Mouse (Mus musculus) limb, embryonic 10.5 days (tissue): Measurements from ENCODE around the gene Nme1. TPM values are rescaled to one million over a fixed set of nuclear protein-coding genes. Genes with fewer than 3 reads are reported as not detected.

ENCODE experiments used
- DNase-seq: peaks from one replicate; pipeline ENCODE4 v3.0.0-alpha.2; 2017; ENCODE audit warnings: low spot score
- H3K27ac ChIP-seq: fragments of 300-500 bp; sonication (generic); 2 replicates; pipeline ENCODE4 v1.5.1; 2016; ENCODE audit warnings: mild to moderate bottlenecking
- H3K27me3 ChIP-seq: fragments of 300-500 bp; sonication (generic); 2 replicates; pipeline ENCODE4 v1.6.1; 2016; ENCODE audit warnings: low read depth, mild to moderate bottlenecking; ENCODE audit not compliant: poor library complexity, severe bottlenecking
- H3K36me3 ChIP-seq: fragments of 300-500 bp; sonication (generic); 2 replicates; pipeline ENCODE4 v1.6.1; 2016; ENCODE audit warnings: mild to moderate bottlenecking, moderate library complexity
- H3K4me1 ChIP-seq: fragments of 300-500 bp; sonication (generic); 2 replicates; pipeline ENCODE4 v1.6.1; 2016
- H3K4me3 ChIP-seq: fragments of 300-500 bp; sonication (generic); 2 replicates; pipeline ENCODE4 v1.5.1; 2016; ENCODE audit warnings: mild to moderate bottlenecking, moderate library complexity
- H3K9me3 ChIP-seq: fragments of 300-500 bp; sonication (generic); replicated peaks from 2 replicates; pipeline ENCODE4 v1.6.1; 2016; ENCODE audit warnings: mild to moderate bottlenecking
- WGBS: fragments of 180-500 bp; shearing (Covaris S2); methylation state at CpG from one replicate; pipeline ENCODE4 v1.1.7; 2016; 5-methylcytosine and 5-hydroxymethylcytosine counted together
- polyA plus RNA-seq: library from polyadenylated mRNA; unstranded; fragments of >200 nt; fragmentation: Nextera tagmentation; extraction: Ambion mirVana; gene quantifications from 2 replicates; pipeline ENCODE4 v1.2.1, GENCODE M21; 2016

Nme1 gene
- polyA plus RNA-seq: 386 and 480 TPM in 2 replicates

GRCm38 (mm10) chr11:93968005-93968847 lies at the start of gene Nme1, which contains the start of gene Gm20390:
TSS of gene Nme1 (minus strand) at chr11:93968521.
TSS of gene Gm20390 (minus strand) at chr11:93968293.
- peak; percentile 99 for DNase-seq
- Histone ChIP-seq H3K4me1 (peaks cover 10% of the 10 kb centered on the region), H3K36me3 (peaks cover 30% of the 10 kb centered on the region), H3K27ac (peak within 1 kb of the TSS; percentile 90), H3K27me3 (no peaks in the 10 kb centered on the region), H3K9me3 (no peaks in the 10 kb centered on the region), H3K4me3 (peak within 1 kb of the TSS; percentile 70)
- under 1% methylated on average over 40 of the region's 40 CpGs for WGBS

GRCm38 (mm10) chr11:94003346-94003745 lies 35.0 kb upstream of the Nme1 start:
- Histone ChIP-seq H3K9me3 (no peaks in the 10 kb centered on the region), H3K4me1 (no peaks in the 10 kb centered on the region), H3K36me3 (0 out of 2 replicates have a peak, but pooled peaks cover 3% of the 10 kb centered on the region), H3K27ac (no peak overlapping the region), H3K4me3 (no peak overlapping the region), H3K27me3 (no peaks in the 10 kb centered on the region)
- DNase-seq: no peak
- 96% methylated on average over 2 of the region's 2 CpGs for WGBS

DNA sequence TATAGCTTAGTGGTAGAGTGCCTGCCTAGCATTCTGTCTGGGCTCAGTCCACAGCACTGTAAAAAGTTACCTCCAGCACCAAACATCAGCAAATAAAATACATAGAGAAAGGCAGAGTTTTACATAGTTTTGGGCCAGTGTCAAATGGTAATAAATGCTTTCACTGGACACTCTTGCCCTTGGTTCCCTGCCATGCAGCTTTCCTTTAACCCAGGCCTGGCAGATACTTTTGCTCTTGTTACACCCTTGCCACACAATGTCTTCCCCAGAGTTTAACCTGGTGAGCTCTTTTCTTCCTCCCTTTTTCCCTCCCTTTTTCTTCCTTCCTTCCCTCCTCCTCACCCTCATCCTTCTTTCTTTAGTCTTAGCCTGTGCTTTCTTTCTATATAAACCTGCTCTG lies 31.0 kb upstream of the Nme1 start:
- Histone ChIP-seq H3K4me3 (no peak overlapping the region), H3K4me1 (peaks cover 22% of the 10 kb centered on the region), H3K36me3 (0 out of 2 replicates have a peak, but pooled peaks cover 3% of the 10 kb centered on the region), H3K9me3 (no peaks in the 10 kb centered on the region), H3K27me3 (no peaks in the 10 kb centered on the region), H3K27ac (no peak overlapping the region)
- no peak for DNase-seq

- WGBS: 38% methylated on average over 13 of the region's 13 CpGs
- no peak for DNase-seq
- peak overlapping the region; percentile 98 for H3K4me3 ChIP-seq
- no peaks in the 10 kb centered on the region for H3K27me3 ChIP-seq
- no peaks in the 10 kb centered on the region for H3K9me3 ChIP-seq
- H3K4me1 ChIP-seq: peaks cover 22% of the 10 kb centered on the region
- H3K27ac ChIP-seq: no peak overlapping the region
- H3K36me3 ChIP-seq: no peaks in the 10 kb centered on the region
Measured at GRCm38 (mm10) chr11:93997141-93997775, 28.9 kb upstream of the Nme1 start.

GRCm38 (mm10) chr11:93996306-93997140 lies 28.2 kb upstream of the Nme1 start:
- under 1% methylated on average over 58 of the region's 58 CpGs for WGBS
- no peak for DNase-seq

GRCm38 (mm10) chr11:93995720-93996305 lies 27.5 kb upstream of the Nme1 start, which contains the start of gene Spag9:
TSS of gene Spag9 (plus strand) at chr11:93996091.
- Histone ChIP-seq H3K36me3 (no peaks in the 10 kb centered on the region), H3K4me3 (peak within 1 kb of the TSS; percentile 98), H3K9me3 (no peaks in the 10 kb centered on the region), H3K27me3 (no peaks in the 10 kb centered on the region), H3K27ac (peak within 1 kb of the TSS; percentile 93), H3K4me1 (peaks cover 22% of the 10 kb centered on the region)
- whole genome bisulfite sequencing: 3% methylated on average over 70 of the region's 70 CpGs
- peak; percentile 94 for DNase-seq

More at GRCm38 (mm10) chr11:93996306-93997140, 28.2 kb upstream of the Nme1 start:
- Histone ChIP-seq H3K9me3 (no peaks in the 10 kb centered on the region), H3K36me3 (no peaks in the 10 kb centered on the region), H3K27ac (peak overlapping the region; percentile 93), H3K4me3 (peak overlapping the region; percentile 98), H3K27me3 (no peaks in the 10 kb centered on the region), H3K4me1 (peaks cover 22% of the 10 kb centered on the region)

- Histone ChIP-seq H3K27ac (peak overlapping the region; percentile 93), H3K36me3 (no peaks in the 10 kb centered on the region), H3K27me3 (no peaks in the 10 kb centered on the region), H3K4me1 (peaks cover 22% of the 10 kb centered on the region), H3K4me3 (peak overlapping the region; percentile 98), H3K9me3 (no peaks in the 10 kb centered on the region)
- 6% methylated on average over 15 of the region's 15 CpGs for WGBS
- DNase-seq: peak; percentile 37
Measured at GRCm38 (mm10) chr11:93995111-93995719, 26.9 kb upstream of the Nme1 start.

DNA sequence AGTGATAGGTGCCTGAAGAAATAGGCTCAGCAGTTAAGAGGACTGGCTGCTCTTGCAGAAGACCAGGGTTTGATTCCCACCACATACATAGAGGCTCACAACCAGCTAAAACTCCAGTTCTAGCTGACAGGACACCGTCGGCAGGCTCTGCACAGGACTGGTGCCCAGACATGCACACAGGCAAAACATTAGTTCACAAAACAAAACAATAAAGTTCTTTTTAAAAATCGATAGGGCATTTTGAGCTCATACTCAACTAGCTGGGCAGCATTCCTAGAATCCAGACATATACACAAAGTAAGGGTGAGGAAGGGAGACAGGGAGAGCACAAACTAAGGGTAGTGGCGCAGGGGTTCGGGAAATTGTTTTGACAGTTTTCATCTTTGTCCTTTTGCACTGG lies 26.2 kb upstream of the Nme1 start:
- Histone ChIP-seq H3K27me3 (no peaks in the 10 kb centered on the region), H3K4me1 (peaks cover 22% of the 10 kb centered on the region), H3K36me3 (no peaks in the 10 kb centered on the region), H3K9me3 (no peaks in the 10 kb centered on the region), H3K4me3 (peak overlapping the region; percentile 98), H3K27ac (no peak overlapping the region)
- WGBS: 65% methylated on average over 5 of the region's 5 CpGs
- no peak for DNase-seq

DNA sequence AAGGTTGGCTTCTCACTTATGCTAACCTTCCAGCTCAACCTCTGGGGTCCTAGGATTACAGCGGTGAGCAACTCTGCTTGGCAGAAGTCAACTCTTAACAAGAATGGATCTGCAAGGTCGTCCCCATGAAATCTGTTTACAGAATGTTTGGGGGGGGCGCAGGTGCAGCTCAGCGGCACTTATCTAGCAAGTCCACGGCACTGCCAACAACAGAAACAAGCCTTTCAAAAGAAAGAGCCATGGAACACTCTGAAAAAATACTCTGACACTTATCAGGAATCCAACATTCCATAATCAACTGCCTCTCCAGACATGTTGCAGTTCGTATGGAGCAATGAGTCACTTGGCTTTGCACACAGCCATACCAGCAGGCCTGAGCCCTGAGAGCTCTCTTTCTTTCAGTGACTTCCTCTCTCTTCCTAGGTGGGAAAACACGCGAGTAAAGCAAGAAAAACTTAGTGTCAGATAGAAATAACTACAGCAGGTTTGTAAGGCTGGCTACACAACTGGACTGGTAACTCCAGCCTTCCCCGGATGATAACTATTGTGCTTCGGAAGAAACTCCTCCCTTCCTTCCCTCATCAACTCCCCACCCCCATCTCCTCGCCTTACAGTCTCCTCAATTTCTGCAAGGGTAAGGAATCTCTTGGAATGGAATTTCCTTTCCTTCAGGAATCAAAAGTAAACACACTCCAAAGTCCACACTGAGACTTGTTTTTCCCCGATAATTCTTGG lies 20.2 kb upstream of the Nme1 start:
- Histone ChIP-seq H3K27ac (no peak overlapping the region), H3K36me3 (no peaks in the 10 kb centered on the region), H3K9me3 (no peaks in the 10 kb centered on the region), H3K27me3 (no peaks in the 10 kb centered on the region), H3K4me3 (no peak overlapping the region), H3K4me1 (no peaks in the 10 kb centered on the region)
- no peak for DNase-seq
- 70% methylated on average over 12 of the region's 12 CpGs for WGBS

DNA sequence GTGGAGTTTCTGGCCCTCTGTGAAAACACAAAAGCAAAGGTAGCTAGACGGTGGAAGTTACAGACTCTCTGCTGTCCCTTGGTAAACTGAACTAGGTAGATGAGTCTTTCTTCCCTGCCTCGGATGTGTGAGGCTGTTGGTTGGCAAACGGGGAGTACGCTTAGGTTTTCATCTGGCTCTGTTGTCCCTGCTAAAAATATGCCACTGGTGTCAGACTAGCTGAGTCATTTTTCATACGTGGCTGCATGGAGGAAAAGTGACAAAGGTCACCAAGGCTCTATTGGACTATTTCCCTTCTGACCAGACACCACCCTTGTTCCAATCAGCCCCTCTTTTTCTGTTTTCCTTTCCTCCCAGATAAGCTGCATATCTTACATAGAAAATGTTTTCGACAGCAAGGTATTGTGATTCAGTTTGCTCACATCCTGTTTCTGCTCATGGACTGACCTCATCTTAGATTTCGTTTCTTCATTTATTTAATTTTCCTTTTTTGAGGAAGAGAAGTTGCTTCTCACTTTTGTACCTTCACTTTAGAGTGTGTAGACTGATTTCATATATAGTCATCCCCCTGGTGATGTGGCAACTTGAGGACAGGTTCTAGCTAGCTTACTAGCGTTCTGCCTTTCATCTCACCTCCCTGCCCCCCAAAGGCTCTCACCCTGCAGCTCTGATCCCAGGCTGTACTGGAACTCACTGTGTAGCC lies 19.5 kb upstream of the Nme1 start:
- Histone ChIP-seq H3K36me3 (no peaks in the 10 kb centered on the region), H3K27me3 (no peaks in the 10 kb centered on the region), H3K4me1 (no peaks in the 10 kb centered on the region), H3K9me3 (no peaks in the 10 kb centered on the region), H3K4me3 (no peak overlapping the region), H3K27ac (no peak overlapping the region)
- 77% methylated on average over 8 of the region's 8 CpGs for WGBS
- no peak for DNase-seq

GRCm38 (mm10) chr11:93987026-93987425 lies 18.7 kb upstream of the Nme1 start:
- Histone ChIP-seq H3K4me1 (no peaks in the 10 kb centered on the region), H3K36me3 (no peaks in the 10 kb centered on the region), H3K4me3 (no peak overlapping the region), H3K9me3 (no peaks in the 10 kb centered on the region), H3K27ac (no peak overlapping the region), H3K27me3 (no peaks in the 10 kb centered on the region)
- 86% methylated on average over 4 of the region's 4 CpGs for WGBS
- no peak for DNase-seq
